Mouse (Mus musculus) spleen, embryonic (tissue): ENCODE data around the gene Kcns3.
"Not testable (repeated sequence)": the region's sequence is repeated elsewhere in the genome, so short reads cannot be mapped to it uniquely, and the experiment has no call there.

ENCODE experiments used
- CTCF ChIA-PET: fragments of 350-600 bp; sonication (Branson Sonifier 250); formaldehyde crosslinking; loops from one replicate; lab custom pipeline; 2022; lab: Charles Lee

The Kcns3 gene

DNA sequence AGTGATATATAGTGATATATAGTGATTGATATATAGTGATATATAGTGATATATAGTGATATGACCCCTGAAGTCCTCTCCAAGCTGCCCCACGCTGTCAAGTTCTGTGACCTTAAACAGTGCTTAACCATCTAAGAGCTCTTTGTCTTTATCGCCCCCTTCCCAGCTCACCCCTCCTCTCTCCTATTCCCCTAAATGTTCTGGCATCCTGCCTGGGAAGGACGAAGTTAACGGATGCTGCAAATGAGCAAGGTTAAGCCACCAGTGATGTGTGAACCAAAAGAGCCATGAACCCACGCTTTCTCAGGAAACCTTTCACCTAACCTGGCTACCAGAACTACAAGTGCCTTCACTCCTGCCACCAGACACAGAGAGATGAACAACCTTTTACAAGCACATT, 64.0 kb downstream of the Kcns3 start:
- CTCF ChIA-PET, result no interaction called here

DNA sequence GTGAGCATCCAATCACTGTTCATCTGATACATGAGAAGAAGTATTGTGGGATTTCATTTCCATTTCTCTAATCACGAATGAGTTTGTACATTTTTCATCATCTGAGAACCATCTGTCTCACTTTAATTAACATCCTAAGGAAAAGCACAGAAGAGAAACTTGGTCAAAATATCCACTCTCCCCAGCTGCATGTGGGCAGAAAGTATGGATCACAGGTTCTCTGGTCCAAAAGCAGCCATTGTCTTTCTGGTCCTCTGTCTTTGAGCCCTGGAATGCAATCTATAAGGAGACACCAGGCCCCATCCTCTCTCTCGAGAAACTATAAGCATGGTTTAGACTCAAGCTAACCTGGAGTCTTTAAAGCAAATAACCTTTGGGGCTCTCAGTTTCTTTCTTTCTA, 79.8 kb downstream of the Kcns3 start:
- CTCF ChIA-PET, result no interaction called here

DNA sequence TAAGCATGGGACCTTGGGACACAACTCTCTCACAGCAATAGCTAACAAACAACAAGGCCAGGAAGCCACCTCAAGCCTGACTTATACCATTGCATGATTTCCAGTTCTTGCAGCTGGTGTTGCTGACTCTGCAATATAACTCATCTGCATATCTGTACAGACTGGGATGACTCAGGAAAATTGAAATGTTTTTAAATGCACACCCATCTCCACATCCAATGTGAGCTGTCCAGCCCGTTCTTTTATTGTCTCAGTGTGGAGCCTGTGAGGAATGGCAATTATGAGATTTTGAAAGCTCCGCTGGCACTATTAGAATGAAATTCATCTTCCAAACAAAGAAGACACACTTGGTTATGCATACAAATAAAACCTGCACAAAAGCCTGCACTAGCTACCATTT, 84.0 kb downstream of the Kcns3 start:
- CTCF ChIA-PET, result no interaction called here

DNA sequence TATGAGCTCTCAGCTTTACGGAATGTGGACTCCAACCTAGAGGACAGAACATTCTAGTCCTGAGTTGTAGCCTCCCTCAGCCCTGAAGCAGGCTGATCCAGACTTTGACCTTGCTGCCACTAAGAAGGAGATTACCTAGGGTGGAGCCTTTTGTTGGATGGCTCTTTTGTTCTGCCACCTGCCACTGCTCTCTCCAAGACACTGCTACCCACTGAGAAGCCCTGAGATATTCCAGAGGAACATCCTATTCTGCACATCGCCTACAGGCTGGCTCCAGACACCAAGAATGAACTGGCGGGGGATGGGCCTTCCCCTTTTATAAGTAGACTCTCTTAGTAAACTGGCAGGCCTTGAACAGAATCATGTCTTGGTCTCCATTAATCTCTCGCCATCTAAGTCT, 98.2 kb downstream of the Kcns3 start:
- CTCF ChIA-PET, result not testable (repeated sequence)

DNA sequence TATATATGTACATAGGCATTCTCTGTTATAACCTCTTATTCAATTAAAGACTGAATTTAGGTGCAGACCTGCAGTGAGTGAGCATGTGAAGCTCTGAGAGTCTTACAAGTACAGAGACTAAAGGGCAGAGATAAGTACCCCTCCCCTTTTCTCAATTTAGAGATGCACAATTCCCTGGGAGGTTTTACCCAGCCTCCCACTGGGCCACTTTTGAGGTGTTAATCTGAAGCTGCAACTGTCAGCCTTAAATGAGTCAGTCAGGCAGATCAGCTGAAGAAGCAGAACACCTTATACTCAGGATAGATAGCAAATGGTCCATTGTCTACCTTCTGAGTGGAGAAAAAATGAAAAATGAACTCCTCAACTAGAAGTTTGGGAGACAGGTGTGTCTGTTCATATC, 109.0 kb downstream of the Kcns3 start:
- CTCF ChIA-PET, result interaction anchor here (0.5 kb wide), 1 partner anchor 1195 kb away, joined by 3 read pairs; no protein-coding TSS in a partner anchor
